Mouse (Mus musculus) left cerebral cortex, postnatal 36 days (tissue): ENCODE measurements around the gene Dnaja1. TPM values are rescaled to one million over a fixed set of nuclear protein-coding genes. Genes with fewer than 3 reads are reported as not detected.

Source experiments
- DNase-seq, 2 experiments: peaks; one replicate each; pipeline ENCODE4 v3.0.0; 2021 to 2022; ENCODE audit warnings: low spot score in 2 of 2, mixed read lengths in 1 of 2
- intact Hi-C: fragments of 180-260 bp; cut with DNase I; formaldehyde crosslinking; loops from one replicate; pipeline ENCODE4 v1.15.1; 2025
- total RNA-seq, 2 experiments: library from RNA; stranded (reverse); gene quantifications; 2 replicates each; pipeline ENCODE4 v1.2.3; 2021

Dnaja1 gene
- total RNA-seq: 100 to 1,000 TPM; 267 to 314 TPM

- peak; percentile 96 to 98 for DNase-seq
- intact Hi-C loops: loop anchor here (1.0 to 2.0 kb wide), 2 partner anchors 19 to 41 kb away; partner anchors contain the start of gene Aptx
Observed at GRCm38 (mm10) chr4:40722011-40722666, at the start of gene Dnaja1. TSS of gene Dnaja1 (plus strand) at chr4:40722150.

GRCm38 (mm10) chr4:40673526-40673925, 48.4 kb upstream of the Dnaja1 start:
- no peak for DNase-seq
- intact Hi-C loops: no loop called here

- intact Hi-C loops: no loop called here
- DNase-seq: no peak
Observed at GRCm38 (mm10) chr4:40676338-40676737, 45.6 kb upstream of the Dnaja1 start.

GRCm38 (mm10) chr4:40677132-40677531, 44.8 kb upstream of the Dnaja1 start:
- intact Hi-C loops: no loop called here
- DNase-seq: peak; percentile 28

- intact Hi-C loops: loop anchor here (2.0 to 10.0 kb wide), 3 partner anchors 42 to 536 kb away; partner anchors contain the start of genes Aco1 and Dnaja1
- DNase-seq: no peak
Observed at GRCm38 (mm10) chr4:40680250-40680860, 41.6 kb upstream of the Dnaja1 start.

- intact Hi-C loops: loop anchor here (1.0 to 10.0 kb wide), 4 partner anchors 41 to 537 kb away; partner anchors contain the start of genes Aco1 and Dnaja1
- DNase-seq: peak; percentile 48 to 73
Observed at GRCm38 (mm10) chr4:40681908-40682307, 40.0 kb upstream of the Dnaja1 start.

- no peak for DNase-seq
- intact Hi-C loops: loop anchor here (1.0 to 10.0 kb wide), 3 partner anchors 381 to 538 kb away; partner anchors contain the start of gene Aco1
Observed at GRCm38 (mm10) chr4:40682359-40682758, 39.6 kb upstream of the Dnaja1 start.

GRCm38 (mm10) chr4:40683306-40683705, 38.6 kb upstream of the Dnaja1 start:
- DNase-seq: no peak
- intact Hi-C loops: loop anchor here (5.0 to 10.0 kb wide), 2 partner anchors 396 to 539 kb away; partner anchors contain the start of gene Aco1

- intact Hi-C loops: no loop called here
Observed at GRCm38 (mm10) chr4:40691100-40691499, 30.9 kb upstream of the Dnaja1 start.

GRCm38 (mm10) chr4:40697059-40697458, 24.9 kb upstream of the Dnaja1 start:
- intact Hi-C loops: no loop called here
- no peak for DNase-seq

More at GRCm38 (mm10) chr4:40691100-40691499, 30.9 kb upstream of the Dnaja1 start:
- no peak for DNase-seq

GRCm38 (mm10) chr4:40700216-40700615, 21.7 kb upstream of the Dnaja1 start:
- intact Hi-C loops: no loop called here
- DNase-seq: no peak

- intact Hi-C loops: no loop called here
- DNase-seq: no peak
Observed at GRCm38 (mm10) chr4:40701796-40702195, 20.2 kb upstream of the Dnaja1 start.

GRCm38 (mm10) chr4:40702797-40703709, 18.9 kb upstream of the Dnaja1 start, which contains the start of gene Aptx:
TSS of gene Aptx (minus strand) at chr4:40703194.
- peak; percentile 97 to 98 for DNase-seq
- intact Hi-C loops: loop anchor here (1.0 kb wide), 1 partner anchor 19 kb away; the partner anchor contains the start of gene Dnaja1

GRCm38 (mm10) chr4:40703710-40704275, 18.2 kb upstream of the Dnaja1 start:
- no peak for DNase-seq
- intact Hi-C loops: loop anchor here (1.0 kb wide), 1 partner anchor 19 kb away; the partner anchor contains the start of gene Dnaja1

- no peak for DNase-seq
- intact Hi-C loops: no loop called here
Observed at GRCm38 (mm10) chr4:40717141-40717540, 4.8 kb upstream of the Dnaja1 start.

- no peak for DNase-seq
- intact Hi-C loops: no loop called here
Observed at GRCm38 (mm10) chr4:40720910-40721309, 1.0 kb upstream of the Dnaja1 start.

GRCm38 (mm10) chr4:40722687-40723460, 924 bp downstream of the Dnaja1 start:
- intact Hi-C loops: loop anchor here (1.0 to 2.0 kb wide), 2 partner anchors 20 to 42 kb away; partner anchors contain the start of gene Aptx

GRCm38 (mm10) chr4:40725141-40725540, 3.2 kb downstream of the Dnaja1 start:
- no peak for DNase-seq
- intact Hi-C loops: no loop called here

More at GRCm38 (mm10) chr4:40722687-40723460, 924 bp downstream of the Dnaja1 start:
- DNase-seq: peak; percentile 82 to 89
